Mouse (Mus musculus): ENCODE data around the gene Dtnb. TPM values are rescaled to one million over a fixed set of nuclear protein-coding genes. Genes with fewer than 3 reads are reported as not detected.

Dtnb gene
- polyA plus RNA-seq, 1 experiment from 2014 or later = 36.0 TPM

GRCm38 (mm10) chr12:3563659-3564058, 8.5 kb upstream of the Dtnb start:
- H3K9ac ChIP-seq (ENCODE audit: low read depth, low read length) = no peak overlapping the region
- 87% methylated on average over 4 of the region's 4 CpGs for WGBS
- no peaks in the 10 kb centered on the region for H3K9me3 ChIP-seq (ENCODE audit: control insufficient read depth, low read length)
- DNase-seq (ENCODE audit: low spot score) = no peak
- no peak overlapping the region for H3K4me2 ChIP-seq (replicated peaks; ENCODE audit: low read depth, low read length)
- no peak overlapping the region for H3K27ac ChIP-seq (ENCODE audit: low read depth, low read length)
- no peaks in the 10 kb centered on the region for H3K4me1 ChIP-seq (replicated peaks; ENCODE audit: control insufficient read depth, insufficient read depth, low read length)
- no peaks in the 10 kb centered on the region for H3K27me3 ChIP-seq (ENCODE audit: control insufficient read depth, insufficient read depth, low read length)
- no peak for ATAC-seq (ENCODE audit: low FRiP score)
- H3K36me3 ChIP-seq (ENCODE audit: control insufficient read depth, insufficient read depth, low read length) = no peaks in the 10 kb centered on the region
- no peak overlapping the region for H3K4me3 ChIP-seq (ENCODE audit: low read depth, low read length)

DNA sequence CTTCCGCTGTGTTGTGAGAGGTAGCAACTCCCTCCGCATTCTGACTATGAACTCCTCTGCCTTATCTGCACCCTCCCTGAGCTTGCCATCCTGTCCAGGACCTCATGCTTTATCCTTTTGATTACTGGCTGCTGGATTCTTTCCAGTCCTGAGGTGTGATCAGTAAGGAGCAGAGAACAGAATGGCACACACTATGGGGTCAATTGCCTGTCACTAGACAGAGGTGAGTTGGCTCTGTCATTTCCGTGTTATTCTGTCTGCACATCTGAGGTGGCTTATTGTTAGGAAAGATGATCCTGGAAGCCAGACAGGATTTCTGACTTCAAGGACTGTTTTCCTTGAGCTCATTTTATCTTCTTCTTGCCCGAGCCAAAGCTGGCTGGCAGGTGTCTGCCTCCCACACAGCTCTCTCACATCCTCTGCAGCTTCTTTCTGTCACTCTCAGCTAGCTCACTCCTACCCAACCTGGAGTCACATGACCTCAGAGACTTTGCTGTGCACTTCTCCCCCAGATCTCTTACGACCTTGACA, 3.7 kb upstream of the Dtnb start:
- WGBS = 81% methylated on average over 5 of the region's 5 CpGs
- H3K4me1 ChIP-seq (replicated peaks; ENCODE audit: control insufficient read depth, insufficient read depth, low read length) = no peaks in the 10 kb centered on the region
- ATAC-seq (ENCODE audit: low FRiP score) = no peak

GRCm38 (mm10) chr12:3570711-3571400, 1.3 kb upstream of the Dtnb start:
- DNase-seq (ENCODE audit: low spot score) = no peak
- Histone ChIP-seq H3K4me2 (replicated peaks; ENCODE audit: low read depth, low read length) (no peak overlapping the region), H3K27me3 (ENCODE audit: control insufficient read depth, insufficient read depth, low read length) (no peaks in the 10 kb centered on the region), H3K9me3 (ENCODE audit: control insufficient read depth, low read length) (no peaks in the 10 kb centered on the region), H3K36me3 (ENCODE audit: control insufficient read depth, insufficient read depth, low read length) (no peaks in the 10 kb centered on the region), H3K4me1 (replicated peaks; ENCODE audit: control insufficient read depth, insufficient read depth, low read length) (no peaks in the 10 kb centered on the region), H3K4me3 (ENCODE audit: low read depth, low read length) (no peak overlapping the region), H3K27ac (ENCODE audit: low read depth, low read length) (no peak overlapping the region), H3K9ac (ENCODE audit: low read depth, low read length) (no peak overlapping the region)
- WGBS = 97% methylated on average over 4 of the region's 4 CpGs
- ATAC-seq (ENCODE audit: low FRiP score) = no peak

More for the DNA sequence above, 3.7 kb upstream of the Dtnb start:
- Histone ChIP-seq H3K9ac (ENCODE audit: low read depth, low read length) (no peak overlapping the region), H3K27ac (ENCODE audit: low read depth, low read length) (no peak overlapping the region), H3K9me3 (ENCODE audit: control insufficient read depth, low read length) (no peaks in the 10 kb centered on the region), H3K4me2 (replicated peaks; ENCODE audit: low read depth, low read length) (no peak overlapping the region), H3K36me3 (ENCODE audit: control insufficient read depth, insufficient read depth, low read length) (no peaks in the 10 kb centered on the region), H3K27me3 (ENCODE audit: control insufficient read depth, insufficient read depth, low read length) (no peaks in the 10 kb centered on the region), H3K4me3 (ENCODE audit: low read depth, low read length) (no peak overlapping the region)
- no peak for DNase-seq (ENCODE audit: low spot score)

DNA sequence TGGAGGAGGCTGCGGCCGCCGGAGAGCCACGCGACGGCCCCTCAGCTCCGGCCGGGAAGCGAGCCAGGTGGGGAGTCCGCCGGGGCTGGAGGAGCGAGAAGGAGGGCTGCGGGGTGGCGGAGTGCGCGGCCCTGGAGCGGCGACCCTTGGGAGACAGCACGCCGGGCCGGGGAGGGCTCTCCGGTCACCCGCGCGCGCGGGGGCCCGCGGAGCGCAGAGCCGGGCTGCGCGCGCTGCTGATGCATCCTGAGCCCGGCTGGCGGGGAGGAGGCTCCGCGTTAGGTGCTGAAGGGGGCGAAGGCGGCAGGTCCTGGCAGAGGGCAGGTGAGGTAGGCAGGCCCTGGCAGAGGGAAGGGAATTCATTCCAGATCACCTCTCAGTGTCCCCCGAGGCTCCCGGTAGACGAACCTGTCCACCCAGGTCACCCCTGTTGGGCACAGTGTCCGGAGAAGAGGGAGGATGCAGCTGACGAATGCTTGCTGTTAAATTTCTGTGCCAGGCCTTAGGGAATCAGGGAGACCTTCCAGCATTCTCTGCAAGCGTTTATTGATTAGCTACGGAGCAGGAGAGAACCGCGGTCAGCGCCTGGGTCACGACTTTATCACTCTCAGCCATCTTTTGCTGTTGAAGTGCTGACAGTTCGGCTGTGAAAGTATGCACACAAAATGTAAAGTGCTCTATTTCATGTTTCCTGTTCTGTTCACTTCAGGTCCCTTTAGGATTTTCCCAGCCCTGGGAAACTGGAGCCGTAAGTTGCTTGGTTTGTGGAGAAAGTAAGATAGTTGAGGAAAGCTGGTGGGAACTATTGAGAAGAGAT, 608 bp downstream of the Dtnb start:
- Histone ChIP-seq H3K27ac (ENCODE audit: low read depth, low read length) (peak overlapping the region; percentile 77), H3K4me2 (replicated peaks; ENCODE audit: low read depth, low read length) (peak overlapping the region; percentile 86), H3K36me3 (ENCODE audit: control insufficient read depth, insufficient read depth, low read length) (no peaks in the 10 kb centered on the region), H3K4me1 (replicated peaks; ENCODE audit: control insufficient read depth, insufficient read depth, low read length) (no peaks in the 10 kb centered on the region), H3K9me3 (ENCODE audit: control insufficient read depth, low read length) (no peaks in the 10 kb centered on the region), H3K9ac (ENCODE audit: low read depth, low read length) (peak overlapping the region; percentile 88), H3K4me3 (ENCODE audit: low read depth, low read length) (peak overlapping the region; percentile 88), H3K27me3 (ENCODE audit: control insufficient read depth, insufficient read depth, low read length) (no peaks in the 10 kb centered on the region)
- ATAC-seq (ENCODE audit: low FRiP score) = peak; percentile 86
- WGBS = under 1% methylated on average over 50 of the region's 53 CpGs
- DNase-seq (ENCODE audit: low spot score) = peak; percentile 73

DNA sequence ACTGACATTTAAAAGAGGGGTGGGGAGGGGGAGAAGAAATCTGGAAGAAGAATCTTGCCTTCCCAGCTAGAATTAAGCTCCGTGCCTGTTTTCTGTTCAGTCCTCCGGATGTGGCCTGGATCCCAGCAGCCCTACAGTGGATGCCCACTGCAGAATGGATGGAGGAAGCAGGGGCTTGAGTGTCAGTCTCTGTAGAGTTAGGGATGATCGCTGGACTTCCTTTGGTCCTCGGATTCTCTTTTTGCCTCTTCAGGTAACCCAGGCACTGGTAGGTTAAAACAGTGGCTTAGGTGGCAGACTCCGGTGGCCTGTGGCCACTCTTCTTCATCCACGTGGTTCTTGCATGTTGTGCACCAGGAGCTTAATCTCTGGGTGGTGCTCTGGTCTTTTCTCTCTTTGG, 1.2 kb downstream of the Dtnb start:
- Histone ChIP-seq H3K4me2 (replicated peaks; ENCODE audit: low read depth, low read length) (peak overlapping the region; percentile 86), H3K4me3 (ENCODE audit: low read depth, low read length) (peak overlapping the region; percentile 88), H3K4me1 (replicated peaks; ENCODE audit: control insufficient read depth, insufficient read depth, low read length) (no peaks in the 10 kb centered on the region), H3K9ac (ENCODE audit: low read depth, low read length) (no peak overlapping the region), H3K9me3 (ENCODE audit: control insufficient read depth, low read length) (no peaks in the 10 kb centered on the region), H3K36me3 (ENCODE audit: control insufficient read depth, insufficient read depth, low read length) (no peaks in the 10 kb centered on the region), H3K27ac (ENCODE audit: low read depth, low read length) (no peak overlapping the region), H3K27me3 (ENCODE audit: control insufficient read depth, insufficient read depth, low read length) (no peaks in the 10 kb centered on the region)
- ATAC-seq (ENCODE audit: low FRiP score) (no peak), DNase-seq (ENCODE audit: low spot score) (no peak)
- 49% methylated on average over 6 of the region's 6 CpGs for WGBS

DNA sequence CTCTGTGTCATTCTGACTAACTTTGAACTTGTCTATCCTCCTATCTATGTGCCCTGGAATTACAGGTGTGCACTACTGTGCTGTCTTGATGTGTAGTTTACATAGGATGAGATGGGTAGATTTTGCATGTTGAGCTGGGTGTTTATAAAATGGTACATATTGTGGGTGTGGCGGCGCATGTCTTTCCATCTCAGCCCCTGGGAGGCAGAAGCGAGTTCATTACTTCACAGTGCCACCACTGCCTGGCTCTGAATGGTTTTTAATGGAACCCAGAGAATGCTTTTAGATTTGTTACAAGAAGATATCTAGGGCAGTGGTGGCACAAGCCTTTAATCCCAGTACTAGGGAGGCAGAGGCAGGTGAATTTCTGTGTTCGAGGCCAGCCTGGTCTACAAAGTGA, 2.5 kb downstream of the Dtnb start:
- Histone ChIP-seq H3K4me3 (ENCODE audit: low read depth, low read length) (no peak overlapping the region), H3K4me1 (replicated peaks; ENCODE audit: control insufficient read depth, insufficient read depth, low read length) (no peaks in the 10 kb centered on the region), H3K36me3 (ENCODE audit: control insufficient read depth, insufficient read depth, low read length) (no peaks in the 10 kb centered on the region), H3K27ac (ENCODE audit: low read depth, low read length) (no peak overlapping the region), H3K27me3 (ENCODE audit: control insufficient read depth, insufficient read depth, low read length) (no peaks in the 10 kb centered on the region), H3K9me3 (ENCODE audit: control insufficient read depth, low read length) (no peaks in the 10 kb centered on the region), H3K4me2 (replicated peaks; ENCODE audit: low read depth, low read length) (no peak overlapping the region), H3K9ac (ENCODE audit: low read depth, low read length) (no peak overlapping the region)
- WGBS = 87% methylated on average over 4 of the region's 4 CpGs
- no peak for DNase-seq (ENCODE audit: low spot score)
- ATAC-seq (ENCODE audit: low FRiP score) = no peak

- ATAC-seq (ENCODE audit: low FRiP score) (no peak), DNase-seq (ENCODE audit: low spot score) (no peak)
- no peak overlapping the region for H3K4me3 ChIP-seq (ENCODE audit: low read depth, low read length)
- no peaks in the 10 kb centered on the region for H3K36me3 ChIP-seq (ENCODE audit: control insufficient read depth, insufficient read depth, low read length)
- H3K9ac ChIP-seq (ENCODE audit: low read depth, low read length) = no peak overlapping the region
- no peaks in the 10 kb centered on the region for H3K27me3 ChIP-seq (ENCODE audit: control insufficient read depth, insufficient read depth, low read length)
- H3K4me1 ChIP-seq (replicated peaks; ENCODE audit: control insufficient read depth, insufficient read depth, low read length) = no peaks in the 10 kb centered on the region
- H3K27ac ChIP-seq (ENCODE audit: low read depth, low read length) = no peak overlapping the region
- no peaks in the 10 kb centered on the region for H3K9me3 ChIP-seq (ENCODE audit: control insufficient read depth, low read length)
- WGBS = 86% methylated on average over 2 of the region's 2 CpGs
- H3K4me2 ChIP-seq (replicated peaks; ENCODE audit: low read depth, low read length) = no peak overlapping the region
Observed at GRCm38 (mm10) chr12:3579958-3580530, 7.9 kb downstream of the Dtnb start.

GRCm38 (mm10) chr12:3582604-3583003, 10.4 kb downstream of the Dtnb start:
- Histone ChIP-seq H3K9ac (ENCODE audit: low read depth, low read length) (no peak overlapping the region), H3K4me2 (replicated peaks; ENCODE audit: low read depth, low read length) (no peak overlapping the region), H3K36me3 (ENCODE audit: control insufficient read depth, insufficient read depth, low read length) (no peaks in the 10 kb centered on the region), H3K4me1 (replicated peaks; ENCODE audit: control insufficient read depth, insufficient read depth, low read length) (no peaks in the 10 kb centered on the region), H3K9me3 (ENCODE audit: control insufficient read depth, low read length) (no peaks in the 10 kb centered on the region), H3K27ac (ENCODE audit: low read depth, low read length) (no peak overlapping the region), H3K4me3 (ENCODE audit: low read depth, low read length) (no peak overlapping the region), H3K27me3 (ENCODE audit: control insufficient read depth, insufficient read depth, low read length) (no peaks in the 10 kb centered on the region)
- ATAC-seq (ENCODE audit: low FRiP score) = no peak
- 95% methylated on average over 4 of the region's 4 CpGs for WGBS
- DNase-seq (ENCODE audit: low spot score) = no peak

All from hindbrain, embryonic 11.5 days (tissue).